Mouse (Mus musculus): Measurements from ENCODE around the gene Laptm5. TPM values are rescaled to one million over a fixed set of nuclear protein-coding genes. Genes with fewer than 3 reads are reported as not detected.
A peak's percentile ranks its signal among the peaks of the same experiment; 100 is the strongest.

The Laptm5 gene
- total and polyA plus RNA-seq, 2 experiments: 4.8 to 31.5 TPM

GRCm38 (mm10) chr4:130900746-130901145, 12.2 kb upstream of the Laptm5 start:
- 93% methylated on average over 7 of the region's 7 CpGs for WGBS
- no peak for TF ChIP-seq POLR2A (IDR thresholded peaks at IDR 0.05; ENCODE audit: extremely low read depth, insufficient read depth, low read length)
- TF ChIP-seq CTCF (IDR thresholded peaks at IDR 0.05; ENCODE audit: low read depth, low read length): no peak
- Histone ChIP-seq H3K9ac (ENCODE audit: low read depth, low read length) (no peak overlapping the region), H3K27me3 (ENCODE audit: control insufficient read depth, insufficient read depth, low read length) (no peaks in the 10 kb centered on the region), H3K36me3 (ENCODE audit: control insufficient read depth, insufficient read depth, low read length) (no peaks in the 10 kb centered on the region), H3K27ac (replicated peaks; ENCODE audit: insufficient read depth, low read depth, low read length) (no peak overlapping the region), H3K4me1 (ENCODE audit: control insufficient read depth, insufficient read depth, low read length) (no peaks in the 10 kb centered on the region), H3K79me2 (ENCODE audit: control insufficient read depth, insufficient read depth, low read length) (no peaks in the 10 kb centered on the region), H3K4me3 (ENCODE audit: insufficient read depth, low read depth, low read length) (no peak overlapping the region)
- DNase-seq (ENCODE audit: extremely low read depth, low read depth, low spot score): no peak

- 50% methylated on average over 8 of the region's 8 CpGs for WGBS
- no peak for DNase-seq (ENCODE audit: extremely low read depth, low read depth, low spot score)
- no peaks in the 10 kb centered on the region for H3K4me1 ChIP-seq (ENCODE audit: control insufficient read depth, insufficient read depth, low read length)
Observed at GRCm38 (mm10) chr4:130902289-130902781, 10.6 kb upstream of the Laptm5 start.

GRCm38 (mm10) chr4:130905025-130905424, 7.9 kb upstream of the Laptm5 start:
- WGBS: 58% methylated on average over 7 of the region's 7 CpGs
- no peak overlapping the region for H3K27ac ChIP-seq (replicated peaks; ENCODE audit: insufficient read depth, low read depth, low read length)

More at GRCm38 (mm10) chr4:130902289-130902781, 10.6 kb upstream of the Laptm5 start:
- no peak overlapping the region for H3K4me3 ChIP-seq (ENCODE audit: insufficient read depth, low read depth, low read length)
- no peaks in the 10 kb centered on the region for H3K79me2 ChIP-seq (ENCODE audit: control insufficient read depth, insufficient read depth, low read length)
- no peak overlapping the region for H3K9ac ChIP-seq (ENCODE audit: low read depth, low read length)
- no peaks in the 10 kb centered on the region for H3K27me3 ChIP-seq (ENCODE audit: control insufficient read depth, insufficient read depth, low read length)
- H3K36me3 ChIP-seq (ENCODE audit: control insufficient read depth, insufficient read depth, low read length): no peaks in the 10 kb centered on the region
- H3K27ac ChIP-seq (replicated peaks; ENCODE audit: insufficient read depth, low read depth, low read length): peak overlapping the region; percentile 44; the same call in 1 of the 2 replicates
- no peak for TF ChIP-seq CTCF (IDR thresholded peaks at IDR 0.05; ENCODE audit: low read depth, low read length)
- TF ChIP-seq POLR2A (IDR thresholded peaks at IDR 0.05; ENCODE audit: extremely low read depth, insufficient read depth, low read length): no peak

GRCm38 (mm10) chr4:130905882-130906281, 7.0 kb upstream of the Laptm5 start:
- Histone ChIP-seq H3K4me1 (ENCODE audit: control insufficient read depth, insufficient read depth, low read length) (no peaks in the 10 kb centered on the region), H3K36me3 (ENCODE audit: control insufficient read depth, insufficient read depth, low read length) (no peaks in the 10 kb centered on the region), H3K4me3 (ENCODE audit: insufficient read depth, low read depth, low read length) (no peak overlapping the region), H3K27ac (replicated peaks; ENCODE audit: insufficient read depth, low read depth, low read length) (no peak overlapping the region), H3K27me3 (ENCODE audit: control insufficient read depth, insufficient read depth, low read length) (no peaks in the 10 kb centered on the region), H3K79me2 (ENCODE audit: control insufficient read depth, insufficient read depth, low read length) (no peaks in the 10 kb centered on the region), H3K9ac (ENCODE audit: low read depth, low read length) (no peak overlapping the region)
- no peak for DNase-seq (ENCODE audit: extremely low read depth, low read depth, low spot score)
- TF ChIP-seq POLR2A (IDR thresholded peaks at IDR 0.05; ENCODE audit: extremely low read depth, insufficient read depth, low read length): no peak
- no peak for TF ChIP-seq CTCF (IDR thresholded peaks at IDR 0.05; ENCODE audit: low read depth, low read length)
- WGBS: 84% methylated on average over 6 of the region's 6 CpGs

More at GRCm38 (mm10) chr4:130905025-130905424, 7.9 kb upstream of the Laptm5 start:
- no peak for DNase-seq (ENCODE audit: extremely low read depth, low read depth, low spot score)
- Histone ChIP-seq H3K36me3 (ENCODE audit: control insufficient read depth, insufficient read depth, low read length) (no peaks in the 10 kb centered on the region), H3K79me2 (ENCODE audit: control insufficient read depth, insufficient read depth, low read length) (no peaks in the 10 kb centered on the region), H3K4me3 (ENCODE audit: insufficient read depth, low read depth, low read length) (no peak overlapping the region), H3K4me1 (ENCODE audit: control insufficient read depth, insufficient read depth, low read length) (no peaks in the 10 kb centered on the region), H3K9ac (ENCODE audit: low read depth, low read length) (no peak overlapping the region), H3K27me3 (ENCODE audit: control insufficient read depth, insufficient read depth, low read length) (no peaks in the 10 kb centered on the region)
- no peak for TF ChIP-seq POLR2A (IDR thresholded peaks at IDR 0.05; ENCODE audit: extremely low read depth, insufficient read depth, low read length)
- TF ChIP-seq CTCF (IDR thresholded peaks at IDR 0.05; ENCODE audit: low read depth, low read length): no peak

GRCm38 (mm10) chr4:130906296-130906695, 6.6 kb upstream of the Laptm5 start:
- no peaks in the 10 kb centered on the region for H3K79me2 ChIP-seq (ENCODE audit: control insufficient read depth, insufficient read depth, low read length)
- no peak overlapping the region for H3K4me3 ChIP-seq (ENCODE audit: insufficient read depth, low read depth, low read length)
- H3K9ac ChIP-seq (ENCODE audit: low read depth, low read length): no peak overlapping the region
- WGBS: 61% methylated on average over 8 of the region's 8 CpGs
- no peaks in the 10 kb centered on the region for H3K4me1 ChIP-seq (ENCODE audit: control insufficient read depth, insufficient read depth, low read length)
- no peak overlapping the region for H3K27ac ChIP-seq (replicated peaks; ENCODE audit: insufficient read depth, low read depth, low read length)
- no peak for TF ChIP-seq POLR2A (IDR thresholded peaks at IDR 0.05; ENCODE audit: extremely low read depth, insufficient read depth, low read length)
- no peak for TF ChIP-seq CTCF (IDR thresholded peaks at IDR 0.05; ENCODE audit: low read depth, low read length)
- no peaks in the 10 kb centered on the region for H3K36me3 ChIP-seq (ENCODE audit: control insufficient read depth, insufficient read depth, low read length)
- no peak for DNase-seq (ENCODE audit: extremely low read depth, low read depth, low spot score)
- no peaks in the 10 kb centered on the region for H3K27me3 ChIP-seq (ENCODE audit: control insufficient read depth, insufficient read depth, low read length)

GRCm38 (mm10) chr4:130907200-130908069, 5.5 kb upstream of the Laptm5 start:
- Histone ChIP-seq H3K27me3 (ENCODE audit: control insufficient read depth, insufficient read depth, low read length) (no peaks in the 10 kb centered on the region), H3K79me2 (ENCODE audit: control insufficient read depth, insufficient read depth, low read length) (no peaks in the 10 kb centered on the region), H3K36me3 (ENCODE audit: control insufficient read depth, insufficient read depth, low read length) (no peaks in the 10 kb centered on the region), H3K27ac (replicated peaks; ENCODE audit: insufficient read depth, low read depth, low read length) (no peak overlapping the region), H3K4me1 (ENCODE audit: control insufficient read depth, insufficient read depth, low read length) (no peaks in the 10 kb centered on the region), H3K4me3 (ENCODE audit: insufficient read depth, low read depth, low read length) (no peak overlapping the region), H3K9ac (ENCODE audit: low read depth, low read length) (no peak overlapping the region)
- no peak for TF ChIP-seq POLR2A (IDR thresholded peaks at IDR 0.05; ENCODE audit: extremely low read depth, insufficient read depth, low read length)
- TF ChIP-seq CTCF (IDR thresholded peaks at IDR 0.05; ENCODE audit: low read depth, low read length): no peak
- DNase-seq (ENCODE audit: extremely low read depth, low read depth, low spot score): no peak
- WGBS: 89% methylated on average over 19 of the region's 19 CpGs

Data from liver, adult 2 months (tissue).